Mouse (Mus musculus) forebrain, embryonic 13.5 days (tissue): Measurements from ENCODE around the gene Msmp. TPM values are rescaled to one million over a fixed set of nuclear protein-coding genes. Genes with fewer than 3 reads are reported as not detected.

Source experiments
- ATAC-seq: fragments of 200-750 bp; cut with Nextera tagmentation; 2 replicates; pipeline ENCODE4 v1.8.0; 2017
- H3K27ac ChIP-seq: fragments of 300-500 bp; sonication (generic); 2 replicates; pipeline ENCODE4 v1.5.1; 2015; ENCODE audit warnings: inconsistent platforms, mild to moderate bottlenecking, moderate library complexity
- H3K27me3 ChIP-seq: fragments of 300-500 bp; sonication (generic); 2 replicates; pipeline ENCODE4 v1.6.1; 2015; ENCODE audit warnings: mild to moderate bottlenecking, inconsistent platforms
- H3K36me3 ChIP-seq: fragments of 300-500 bp; sonication (generic); 2 replicates; pipeline ENCODE4 v1.6.1; 2015; ENCODE audit warnings: mild to moderate bottlenecking, inconsistent platforms; ENCODE audit not compliant: poor library complexity, severe bottlenecking
- H3K4me1 ChIP-seq: fragments of 300-500 bp; sonication (generic); 2 replicates; pipeline ENCODE4 v1.6.1; 2015; ENCODE audit warnings: inconsistent platforms
- H3K4me2 ChIP-seq: fragments of 300-500 bp; sonication (generic); 2 replicates; pipeline ENCODE4 v1.6.1; 2015; ENCODE audit warnings: inconsistent platforms, mild to moderate bottlenecking, moderate library complexity
- H3K4me3 ChIP-seq: fragments of 300-500 bp; sonication (generic); 2 replicates; pipeline ENCODE4 v1.5.1; 2015; ENCODE audit warnings: mild to moderate bottlenecking, inconsistent platforms
- H3K9ac ChIP-seq: fragments of 300-500 bp; sonication (generic); 2 replicates; pipeline ENCODE4 v1.6.1; 2015; ENCODE audit warnings: mild to moderate bottlenecking, inconsistent platforms
- H3K9me3 ChIP-seq: fragments of 300-500 bp; sonication (generic); replicated peaks from 2 replicates; pipeline ENCODE4 v1.6.1; 2016; ENCODE audit warnings: inconsistent platforms
- WGBS: fragments of 180-500 bp; shearing (Covaris S2); methylation state at CpG from one replicate; pipeline ENCODE4 v1.1.7; 2015; 5-methylcytosine and 5-hydroxymethylcytosine counted together
- microRNA-seq: library from miRNA; unstranded; fragments of <30 nt; microRNA quantifications from one replicate; pipeline ENCODE4, GENCODE M21; 2016
- polyA plus RNA-seq: library from polyadenylated mRNA; unstranded; fragments of >200 nt; fragmentation: Nextera tagmentation; extraction: Ambion mirVana; gene quantifications from 2 replicates; pipeline ENCODE4 v1.2.1, GENCODE M21; 2015

Gene Msmp
- polyA plus RNA-seq, 1 experiment from 2014 or later = 1.8 TPM

- Histone ChIP-seq H3K36me3 (peaks cover 73% of the 10 kb centered on the region), H3K27me3 (no peaks in the 10 kb centered on the region), H3K9me3 (no peaks in the 10 kb centered on the region), H3K4me3 (no peak overlapping the region), H3K9ac (no peak overlapping the region), H3K4me2 (no peak overlapping the region), H3K27ac (no peak overlapping the region), H3K4me1 (no peaks in the 10 kb centered on the region)
- ATAC-seq = no peak
- 91% methylated on average over 9 of the region's 9 CpGs for WGBS
Measured at GRCm38 (mm10) chr4:43533270-43533669, 51.0 kb downstream of the Msmp start.

Small RNA genes lying within 50 kb of the gene (microRNA-seq; reads per million reads assigned to microRNA genes)
- not detected for gene Gm25262

Other genes with a start within 250 kb of the Msmp start
- gene Rusc2, start 202.5 kb downstream of the Msmp start, polyA plus RNA-seq = 38.9 and 42.5 TPM in 2 replicates
- 0.31 and 0.42 TPM in 2 replicates for gene Fam166b, start 155.4 kb downstream of the Msmp start, polyA plus RNA-seq
- 6.0 and 6.3 TPM in 2 replicates for gene Tesk1, start 142.6 kb downstream of the Msmp start, polyA plus RNA-seq
- 3.9 and 4.0 TPM in 2 replicates for gene Cd72, start 129.9 kb downstream of the Msmp start, polyA plus RNA-seq
- not detected in 2 replicates for gene Sit1, start 100.8 kb downstream of the Msmp start, polyA plus RNA-seq
- gene Ccdc107, start 91.6 kb downstream of the Msmp start, polyA plus RNA-seq = 51.1 and 52.0 TPM in 2 replicates
- 38.2 and 40.3 TPM in 2 replicates for gene Arhgef39, start 84.8 kb downstream of the Msmp start, polyA plus RNA-seq
- gene Car9, start 77.5 kb downstream of the Msmp start, polyA plus RNA-seq = 0.40 and 0.80 TPM in 2 replicates
- gene Tpm2, start 60.7 kb downstream of the Msmp start, polyA plus RNA-seq = 11.4 and 12.2 TPM in 2 replicates
- 61.8 and 65.1 TPM in 2 replicates for gene Creb3, start 22.2 kb downstream of the Msmp start, polyA plus RNA-seq
- 48.0 and 54.7 TPM in 2 replicates for gene Tln1, start 21.8 kb downstream of the Msmp start, polyA plus RNA-seq
- 27.5 and 27.9 TPM in 2 replicates for gene Rgp1, start 5.8 kb downstream of the Msmp start, polyA plus RNA-seq
- gene Gba2, start 5.6 kb downstream of the Msmp start, polyA plus RNA-seq = 44.5 and 47.4 TPM in 2 replicates
- 9.1 and 10.7 TPM in 2 replicates for gene Npr2, start 47.4 kb upstream of the Msmp start, polyA plus RNA-seq
- gene Spag8, start 69.1 kb upstream of the Msmp start, polyA plus RNA-seq = 3.9 and 6.8 TPM in 2 replicates
- 75.6 and 79.2 TPM in 2 replicates for gene Hint2, start 72.0 kb upstream of the Msmp start, polyA plus RNA-seq
- gene Tmem8b, start 84.5 kb upstream of the Msmp start, polyA plus RNA-seq = 12.1 and 13.8 TPM in 2 replicates
- 2.1 and 2.9 TPM in 2 replicates for gene Fam221b, start 84.7 kb upstream of the Msmp start, polyA plus RNA-seq
- not detected in 2 replicates for gene Olfr70, start 116.3 kb upstream of the Msmp start, polyA plus RNA-seq
- not detected in 2 replicates for gene Olfr71, start 125.8 kb upstream of the Msmp start, polyA plus RNA-seq
- 0.30 and 0.48 TPM in 2 replicates for gene Hrct1, start 142.7 kb upstream of the Msmp start, polyA plus RNA-seq
- not detected in 2 replicates for gene Spaar, start 145.5 kb upstream of the Msmp start, polyA plus RNA-seq
- gene Olfr159, start 186.5 kb upstream of the Msmp start, polyA plus RNA-seq = not detected in 2 replicates
- not detected in 2 replicates for gene Olfr156, start 239.4 kb upstream of the Msmp start, polyA plus RNA-seq